Mouse (Mus musculus) olfactory bulb, adult 2 months (tissue): ENCODE results near the gene Myo1g.

Source experiments
- CTCF ChIP-seq: fragments of 200-500 bp; IDR thresholded peaks from 2 replicates; pipeline ENCODE4 v1.5.1; 2012; ENCODE audit warnings: low read depth, mild to moderate bottlenecking, low read length, moderate library complexity; ENCODE audit not compliant: insufficient read depth
- POLR2A ChIP-seq: fragments of 200-500 bp; IDR thresholded peaks from 2 replicates; pipeline ENCODE4 v1.6.1; 2012; ENCODE audit warnings: mild to moderate bottlenecking, low read depth, low read length, moderate library complexity; ENCODE audit not compliant: insufficient read depth

- no peak for TF ChIP-seq POLR2A
- TF ChIP-seq CTCF: no peak
Measured at GRCm38 (mm10) chr11:6544683-6545082, 23.9 kb upstream of the Myo1g start.
